Comparison of ENCODE assay signal across 9 mouse cellular contexts in genomic region chr5:139793338-139794089, GRCm38 (mm10). TPM values are rescaled to one million over a fixed set of nuclear protein-coding genes. Genes with fewer than 3 reads are reported as not detected.
DNase-seq lines count a peak whose midpoint lies in the region; ATAC-seq and TF ChIP-seq lines count a peak whose summit lies in the region.
"Had no signal": no experiment of that assay in that cellular context is flagged by ENCODE, and none has a peak within 500 bp of the region (broad histone marks: within the 10 kb centered on the region; RNA-seq: fewer than 3 reads in every experiment).

No protein-coding gene starts in this region.

- H3K4me3 ChIP-seq in forebrain, embryonic 12.5 days (replicated peaks), result no peak overlapping the region
- no peak overlapping the region for H3K4me3 ChIP-seq in forebrain, embryonic 14.5 days (ENCODE audit: low read depth, low read length)
- H3K4me3 ChIP-seq in G1E (ENCODE audit: low read depth, low read length), result peak overlapping the region; percentile 96
- H3K4me3 ChIP-seq in heart, embryonic 10.5 days, result peak overlapping the region; percentile 91
- H3K4me3 ChIP-seq in myocyte, result peak overlapping the region; percentile 83
- H3K4me3 ChIP-seq in cerebellum, adult 2 months (replicated peaks; ENCODE audit: insufficient read depth, low read depth, low read length), result no peak overlapping the region

- no peak for TF ChIP-seq POLR2A in myocyte (IDR thresholded peaks at IDR 0.05; ENCODE audit: insufficient read length, low read depth)
- no peak for TF ChIP-seq POLR2A in cerebellum, adult 2 months (IDR thresholded peaks at IDR 0.05; ENCODE audit: borderline replicate concordance, insufficient read depth, low read length)

- DNase-seq in forebrain, embryonic 14.5 days (ENCODE audit: low spot score), result no peak
- peak; percentile 67 for DNase-seq in G1E (ENCODE audit: low spot score)
- DNase-seq in heart, embryonic 10.5 days (ENCODE audit: low spot score), result no peak
- DNase-seq in kidney, postnatal 14 days, result peak; percentile 80
- DNase-seq in cerebellum, adult 2 months, result no peak

- peaks cover 46% of the 10 kb centered on the region for H3K79me2 ChIP-seq in myocyte (ENCODE audit: control insufficient read depth, insufficient read depth)

- no peak overlapping the region for H3K9ac ChIP-seq in forebrain, embryonic 12.5 days
- no peak overlapping the region; the same call in 1 of the 2 replicates for H3K9ac ChIP-seq in forebrain, embryonic 14.5 days (ENCODE audit: low read length)

- WGBS in forebrain, embryonic 12.5 days, result 83% methylated on average over 11 of the region's 11 CpGs
- 79% methylated on average over 11 of the region's 11 CpGs for WGBS in forebrain, embryonic 14.5 days
- WGBS in heart, embryonic 10.5 days, result 30% methylated on average over 11 of the region's 11 CpGs
- WGBS in cerebellum, adult 2 months, result 78% methylated on average over 11 of the region's 11 CpGs

- TF ChIP-seq CTCF in G1E (IDR thresholded peaks at IDR 0.05; ENCODE audit: low read depth, low read length), result no peak
- TF ChIP-seq CTCF in cerebellum, adult 2 months (IDR thresholded peaks at IDR 0.05; ENCODE audit: borderline replicate concordance, insufficient read depth, low read depth, low read length), result no peak

- H3K36me3 ChIP-seq in forebrain, embryonic 12.5 days (replicated peaks), result no peaks in the 10 kb centered on the region
- no peaks in the 10 kb centered on the region for H3K36me3 ChIP-seq in forebrain, embryonic 14.5 days (ENCODE audit: control insufficient read depth, insufficient read depth, low read length)
- peaks cover 60% of the 10 kb centered on the region for H3K36me3 ChIP-seq in G1E (replicated peaks)
- no peaks in the 10 kb centered on the region for H3K36me3 ChIP-seq in heart, embryonic 10.5 days
- H3K36me3 ChIP-seq in myocyte (ENCODE audit: control insufficient read depth, insufficient read depth), result no peaks in the 10 kb centered on the region

- no peak overlapping the region for H3ac ChIP-seq in myocyte (ENCODE audit: control insufficient read depth, insufficient read length)

- no peak overlapping the region for H3K27ac ChIP-seq in forebrain, embryonic 12.5 days
- H3K27ac ChIP-seq in forebrain, embryonic 14.5 days (ENCODE audit: low read depth, low read length), result no peak overlapping the region
- peak overlapping the region; percentile 93 for H3K27ac ChIP-seq in heart, embryonic 10.5 days
- no peak overlapping the region for H3K27ac ChIP-seq in cerebellum, adult 2 months (ENCODE audit: insufficient read depth, low read length)

- peaks cover 50% of the 10 kb centered on the region for H3K4me1 ChIP-seq in forebrain, embryonic 12.5 days
- H3K4me1 ChIP-seq in forebrain, embryonic 14.5 days (ENCODE audit: control insufficient read depth, insufficient read depth, low read length), result peaks cover 40% of the 10 kb centered on the region
- peaks cover 85% of the 10 kb centered on the region for H3K4me1 ChIP-seq in G1E (ENCODE audit: insufficient read depth, low read depth, low read length)
- H3K4me1 ChIP-seq in heart, embryonic 10.5 days, result peaks cover 73% of the 10 kb centered on the region
- H3K4me1 ChIP-seq in cerebellum, adult 2 months (ENCODE audit: control insufficient read depth, insufficient read depth, low read length), result peaks cover 19% of the 10 kb centered on the region; the same call in 1 of the 2 replicates

- H3K4me2 ChIP-seq in forebrain, embryonic 12.5 days, result peak overlapping the region; percentile 98; the same call in 1 of the 2 replicates
- H3K4me2 ChIP-seq in forebrain, embryonic 14.5 days (ENCODE audit: low read length), result no peak overlapping the region
- H3K4me2 ChIP-seq in myocyte (ENCODE audit: low read depth), result peak overlapping the region; percentile 100

- ATAC-seq in forebrain, embryonic 12.5 days (ENCODE audit: low FRiP score), result no peak
- no peak for ATAC-seq in forebrain, embryonic 14.5 days
- no peak for ATAC-seq in G1E (ENCODE audit: extremely low read depth, insufficient number of reproducible peaks, low FRiP score, poor library complexity, severe bottlenecking)
- no peak for ATAC-seq in megakaryocyte-erythroid progenitor cell, adult 5-6 weeks (replicated peaks; ENCODE audit: low FRiP score, low TSS enrichment, poor library complexity, severe bottlenecking)
- ATAC-seq: Patski had no signal

- no peaks in the 10 kb centered on the region for H3K9me3 ChIP-seq in forebrain, embryonic 12.5 days
- H3K9me3 ChIP-seq in forebrain, embryonic 14.5 days (replicated peaks; ENCODE audit: control insufficient read depth, low read length), result no peaks in the 10 kb centered on the region
- H3K9me3 ChIP-seq in G1E (replicated peaks), result no peaks in the 10 kb centered on the region
- no peaks in the 10 kb centered on the region for H3K9me3 ChIP-seq in heart, embryonic 10.5 days

- peaks cover 17% of the 10 kb centered on the region; the same call in 1 of the 2 replicates for H3K27me3 ChIP-seq in forebrain, embryonic 12.5 days
- H3K27me3 ChIP-seq in forebrain, embryonic 14.5 days (replicated peaks; ENCODE audit: control insufficient read depth, insufficient read depth, low read length), result no peaks in the 10 kb centered on the region
- no peaks in the 10 kb centered on the region for H3K27me3 ChIP-seq in G1E (ENCODE audit: insufficient read depth, low read length)
- no peaks in the 10 kb centered on the region for H3K27me3 ChIP-seq in heart, embryonic 10.5 days (ENCODE audit: insufficient read depth, poor library complexity, severe bottlenecking)
- no peaks in the 10 kb centered on the region for H3K27me3 ChIP-seq in myocyte (ENCODE audit: control insufficient read depth, insufficient read depth, insufficient read length)
- H3K27me3 ChIP-seq in cerebellum, adult 2 months (ENCODE audit: control insufficient read depth, insufficient read depth, low read length), result no peaks in the 10 kb centered on the region
- H3K27me3 ChIP-seq: Patski had no signal

RNA-seq across cellular contexts. Expression of gene Mafk, which starts 2.2 kb away (rescaled TPM):
- 11.4 and 12.0 TPM in 2 replicates for polyA plus RNA-seq in forebrain, embryonic 12.5 days (2016; fragmentation: Nextera tagmentation; extraction: Ambion mirVana)
- 7.5 and 11.7 TPM in 2 replicates for polyA plus RNA-seq in forebrain, embryonic 14.5 days (2014; fragmentation: Nextera tagmentation; extraction: Ambion mirVana)
- total RNA-seq in G1E (2014; fragmentation: Nextera tagmentation) (6.6 and 14.6 TPM in 2 replicates), G1E (2017) (24.9 and 30.9 TPM in 2 replicates)
- polyA plus RNA-seq in G1E (2012) (34.5 and 39.6 TPM in 2 replicates), myocyte (2012; fragmentation: generic; extraction: Trizol) (19.8 TPM)
- 20.7 and 25.1 TPM in 2 replicates for polyA plus RNA-seq in heart, embryonic 10.5 days (2016; fragmentation: Nextera tagmentation; extraction: Ambion mirVana)
- total RNA-seq in megakaryocyte-erythroid progenitor cell, adult 5-6 weeks (2014; fragmentation: Nextera tagmentation), result 23.8 and 24.3 TPM in 2 replicates
- total RNA-seq in megakaryocyte-erythroid progenitor cell, adult 5-6 weeks (2017), result 40.1 and 49.3 TPM in 2 replicates
- 6.8 and 7.8 TPM in 2 replicates for polyA plus RNA-seq in cerebellum, adult 2 months (2012; rRNA removed)

RNA-seq across cellular contexts. Expression of gene Ints1, which starts 18.0 kb away (rescaled TPM):
- polyA plus RNA-seq in forebrain, embryonic 12.5 days (2016; fragmentation: Nextera tagmentation; extraction: Ambion mirVana), result 37.7 and 40.8 TPM in 2 replicates
- 31.8 and 33.2 TPM in 2 replicates for polyA plus RNA-seq in forebrain, embryonic 14.5 days (2014; fragmentation: Nextera tagmentation; extraction: Ambion mirVana)
- total RNA-seq in G1E (2014; fragmentation: Nextera tagmentation) (67.6 and 84.0 TPM in 2 replicates), G1E (2017) (22.1 and 25.2 TPM in 2 replicates)
- polyA plus RNA-seq in G1E (2012) (108 and 115 TPM in 2 replicates), myocyte (2012; fragmentation: generic; extraction: Trizol) (46.4 TPM)
- polyA plus RNA-seq in heart, embryonic 10.5 days (2016; fragmentation: Nextera tagmentation; extraction: Ambion mirVana), result 30.3 and 31.3 TPM in 2 replicates
- total RNA-seq in megakaryocyte-erythroid progenitor cell, adult 5-6 weeks (2014; fragmentation: Nextera tagmentation), result 106 and 117 TPM in 2 replicates
- total RNA-seq in megakaryocyte-erythroid progenitor cell, adult 5-6 weeks (2017), result 33.9 and 34.7 TPM in 2 replicates
- polyA plus RNA-seq in cerebellum, adult 2 months (2012; rRNA removed), result 64.4 and 70.8 TPM in 2 replicates

RNA-seq across cellular contexts. Expression of gene Tmem184a, which starts 26.2 kb away (rescaled TPM):
- 0.54 and 0.85 TPM in 2 replicates for polyA plus RNA-seq in forebrain, embryonic 12.5 days (2016; fragmentation: Nextera tagmentation; extraction: Ambion mirVana)
- polyA plus RNA-seq in forebrain, embryonic 14.5 days (2014; fragmentation: Nextera tagmentation; extraction: Ambion mirVana), result not detected in 2 replicates
- 2.4 and 3.4 TPM in 2 replicates for total RNA-seq in G1E (2014; fragmentation: Nextera tagmentation)
- total RNA-seq in G1E (2017), result 1.0 and 1.3 TPM in 2 replicates
- polyA plus RNA-seq in G1E (2012), result 4.2 and 5.7 TPM in 2 replicates
- polyA plus RNA-seq in heart, embryonic 10.5 days (2016; fragmentation: Nextera tagmentation; extraction: Ambion mirVana), result 2.8 and 3.6 TPM in 2 replicates
- 7.2 TPM for polyA plus RNA-seq in myocyte (2012; fragmentation: generic; extraction: Trizol)
- total RNA-seq in megakaryocyte-erythroid progenitor cell, adult 5-6 weeks (2014; fragmentation: Nextera tagmentation), result not detected in 2 replicates
- 2.0 TPM in 1 of 2 replicates, not detected in the other for total RNA-seq in megakaryocyte-erythroid progenitor cell, adult 5-6 weeks (2017)
- polyA plus RNA-seq in cerebellum, adult 2 months (2012; rRNA removed), result 0.54 and 0.71 TPM in 2 replicates
- polyA plus RNA-seq: Patski had no signal

RNA-seq across cellular contexts. Expression of gene Gm26938, which starts 32.7 kb away (rescaled TPM):
- 0.76 TPM in 1 of 2 replicates, not detected in the other for polyA plus RNA-seq in forebrain, embryonic 12.5 days (2016; fragmentation: Nextera tagmentation; extraction: Ambion mirVana)
- polyA plus RNA-seq in forebrain, embryonic 14.5 days (2014; fragmentation: Nextera tagmentation; extraction: Ambion mirVana), result not detected in 2 replicates
- total RNA-seq in G1E (2014; fragmentation: Nextera tagmentation) (not detected in 2 replicates), G1E (2017) (not detected in 2 replicates)
- polyA plus RNA-seq in G1E (2012) (not detected in 2 replicates), myocyte (2012; fragmentation: generic; extraction: Trizol) (not detected)
- not detected in 2 replicates for polyA plus RNA-seq in heart, embryonic 10.5 days (2016; fragmentation: Nextera tagmentation; extraction: Ambion mirVana)
- total RNA-seq in megakaryocyte-erythroid progenitor cell, adult 5-6 weeks (2014; fragmentation: Nextera tagmentation), result not detected in 2 replicates
- not detected in 2 replicates for total RNA-seq in megakaryocyte-erythroid progenitor cell, adult 5-6 weeks (2017)
- not detected in 2 replicates for polyA plus RNA-seq in cerebellum, adult 2 months (2012; rRNA removed)
- polyA plus RNA-seq: Patski had no signal

RNA-seq across cellular contexts. Expression of gene Psmg3, which starts 33.2 kb away (rescaled TPM):
- polyA plus RNA-seq in forebrain, embryonic 12.5 days (2016; fragmentation: Nextera tagmentation; extraction: Ambion mirVana), result 72.5 and 75.8 TPM in 2 replicates
- polyA plus RNA-seq in forebrain, embryonic 14.5 days (2014; fragmentation: Nextera tagmentation; extraction: Ambion mirVana), result 86.4 and 86.7 TPM in 2 replicates
- total RNA-seq in G1E (2014; fragmentation: Nextera tagmentation), result 14.0 and 17.5 TPM in 2 replicates
- total RNA-seq in G1E (2017), result 29.3 and 34.7 TPM in 2 replicates
- 50.3 and 52.7 TPM in 2 replicates for polyA plus RNA-seq in G1E (2012)
- polyA plus RNA-seq in heart, embryonic 10.5 days (2016; fragmentation: Nextera tagmentation; extraction: Ambion mirVana), result 57.0 and 76.5 TPM in 2 replicates
- 57.7 TPM for polyA plus RNA-seq in myocyte (2012; fragmentation: generic; extraction: Trizol)
- total RNA-seq in megakaryocyte-erythroid progenitor cell, adult 5-6 weeks (2014; fragmentation: Nextera tagmentation), result 95.3 and 101 TPM in 2 replicates
- 12.7 and 16.0 TPM in 2 replicates for total RNA-seq in megakaryocyte-erythroid progenitor cell, adult 5-6 weeks (2017)
- 33.9 and 36.3 TPM in 2 replicates for polyA plus RNA-seq in cerebellum, adult 2 months (2012; rRNA removed)

Comparison
In these comparisons a context has a peak if more than half of its experiments do, and no peak if none do; other contexts are left out.
1. H3K4me3 ChIP-seq: peak in G1E (single experiment), heart, embryonic 10.5 days (single experiment) and myocyte (single experiment); none in forebrain, embryonic 12.5 days (single experiment), forebrain, embryonic 14.5 days (single experiment) and cerebellum, adult 2 months (single experiment).
2. DNase-seq: peak in G1E (single experiment) and kidney, postnatal 14 days (single experiment); none in forebrain, embryonic 14.5 days (single experiment), heart, embryonic 10.5 days (single experiment) and cerebellum, adult 2 months (0 of 2).